Mouse (Mus musculus): ENCODE data around the gene Errfi1. TPM values are rescaled to one million over a fixed set of nuclear protein-coding genes. Genes with fewer than 3 reads are reported as not detected.
A peak's percentile ranks its signal among the peaks of the same experiment; 100 is the strongest.

Errfi1 gene
- polyA plus RNA-seq, 1 experiment = 83.1 TPM

DNA sequence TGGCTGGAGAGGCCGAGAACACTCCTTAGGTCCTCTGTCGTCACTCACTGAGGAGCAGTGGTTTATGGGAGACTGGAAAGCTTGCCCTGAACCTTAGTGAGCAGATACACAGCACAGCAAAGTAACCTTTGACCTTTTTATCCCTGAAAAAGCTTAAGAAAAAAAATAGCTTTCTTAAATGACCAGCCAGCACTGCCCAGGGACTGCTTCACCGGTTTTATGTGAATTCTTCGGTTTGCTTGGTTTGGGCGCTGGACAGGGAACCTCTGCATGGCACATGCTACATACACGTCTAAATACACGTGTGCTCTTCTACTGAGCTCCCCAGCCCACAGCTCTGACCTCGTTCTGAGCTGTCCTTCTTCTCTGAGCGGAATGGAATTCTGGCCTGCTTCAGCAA is 31.1 kb upstream of the Errfi1 start:
- H3K27ac ChIP-seq (ENCODE audit: insufficient read depth, low read length) = no peak overlapping the region
- peaks cover 3% of the 10 kb centered on the region; the same call in 1 of the 2 replicates for H3K4me1 ChIP-seq (ENCODE audit: control insufficient read depth, insufficient read depth, low read length)
- H3K4me3 ChIP-seq (ENCODE audit: insufficient read depth, low read length) = no peak overlapping the region
- TF ChIP-seq POLR2A (IDR thresholded peaks at IDR 0.05; ENCODE audit: low read depth, low read length) (no peak), CTCF (IDR thresholded peaks at IDR 0.05; ENCODE audit: borderline replicate concordance, insufficient read depth, low read length) (no peak)

DNA sequence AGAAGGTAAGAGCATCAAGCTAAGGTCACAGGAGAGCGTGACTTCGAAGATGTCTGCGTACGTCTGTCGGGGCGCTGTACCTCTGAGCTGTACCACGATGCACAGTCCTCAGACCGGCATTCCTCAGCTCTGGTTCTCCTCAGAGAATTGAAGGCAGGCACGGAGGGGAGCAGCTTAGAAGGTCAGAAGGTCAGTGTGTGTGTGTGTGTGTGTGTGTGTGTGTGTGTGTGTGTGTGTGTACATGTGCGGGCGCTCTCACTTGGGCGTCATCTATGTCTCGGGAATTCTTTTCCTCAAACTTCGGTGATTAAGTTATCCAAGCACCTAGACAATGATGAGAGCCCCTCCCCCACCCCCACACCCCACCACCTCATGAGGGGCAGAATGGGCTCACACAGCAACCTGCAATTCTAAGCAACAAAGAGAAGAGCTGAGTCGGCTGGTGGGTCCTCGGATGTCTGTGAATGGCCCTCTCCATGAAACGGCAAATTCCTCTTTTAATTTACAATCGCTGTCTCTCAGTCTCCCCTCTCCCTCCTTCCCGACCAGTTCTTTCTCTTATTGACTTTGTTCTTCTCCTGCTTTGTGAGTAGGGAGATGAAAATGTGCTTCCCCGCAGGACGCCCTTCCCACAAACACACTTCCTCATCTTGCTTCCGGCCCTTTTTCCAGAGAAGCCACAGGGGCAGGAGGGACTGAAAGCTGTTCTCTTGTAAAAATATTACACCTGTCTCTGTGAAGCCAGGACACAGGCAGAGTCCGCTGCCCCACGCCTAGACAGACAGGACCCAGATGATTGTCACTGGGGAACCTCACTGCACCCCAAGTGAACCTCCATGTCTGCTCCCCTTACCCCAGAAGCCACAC is 29.9 kb upstream of the Errfi1 start:
- no peak for TF ChIP-seq CTCF (IDR thresholded peaks at IDR 0.05; ENCODE audit: borderline replicate concordance, insufficient read depth, low read length)
- TF ChIP-seq POLR2A (IDR thresholded peaks at IDR 0.05; ENCODE audit: low read depth, low read length) = no peak
- Histone ChIP-seq H3K4me3 (ENCODE audit: insufficient read depth, low read length) (no peak overlapping the region), H3K27ac (ENCODE audit: insufficient read depth, low read length) (no peak overlapping the region), H3K4me1 (ENCODE audit: control insufficient read depth, insufficient read depth, low read length) (peaks cover 3% of the 10 kb centered on the region; the same call in 1 of the 2 replicates)

DNA sequence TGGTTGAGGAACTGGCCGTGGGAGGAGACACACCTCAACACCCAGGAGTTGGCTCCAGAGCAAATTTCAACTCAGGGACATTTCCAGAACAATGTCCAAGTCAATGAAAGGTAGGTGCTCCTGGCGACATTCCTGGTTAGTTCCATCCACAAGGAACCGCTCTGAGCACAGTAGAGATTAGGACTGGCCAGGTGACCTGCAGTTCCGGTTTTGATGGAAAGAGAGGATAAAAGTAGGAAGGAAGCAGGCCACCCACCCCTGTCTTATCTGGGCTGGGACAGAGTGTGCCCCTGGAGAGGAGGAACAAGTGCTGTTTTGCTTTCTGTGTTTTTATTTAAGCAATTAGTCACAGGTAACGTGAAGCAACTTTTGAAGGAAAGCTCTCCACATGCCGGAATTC is 28.8 kb upstream of the Errfi1 start:
- TF ChIP-seq POLR2A (IDR thresholded peaks at IDR 0.05; ENCODE audit: low read depth, low read length) (no peak), CTCF (IDR thresholded peaks at IDR 0.05; ENCODE audit: borderline replicate concordance, insufficient read depth, low read length) (no peak)
- Histone ChIP-seq H3K4me1 (ENCODE audit: control insufficient read depth, insufficient read depth, low read length) (no peaks in the 10 kb centered on the region), H3K27ac (ENCODE audit: insufficient read depth, low read length) (no peak overlapping the region), H3K4me3 (ENCODE audit: insufficient read depth, low read length) (no peak overlapping the region)

DNA sequence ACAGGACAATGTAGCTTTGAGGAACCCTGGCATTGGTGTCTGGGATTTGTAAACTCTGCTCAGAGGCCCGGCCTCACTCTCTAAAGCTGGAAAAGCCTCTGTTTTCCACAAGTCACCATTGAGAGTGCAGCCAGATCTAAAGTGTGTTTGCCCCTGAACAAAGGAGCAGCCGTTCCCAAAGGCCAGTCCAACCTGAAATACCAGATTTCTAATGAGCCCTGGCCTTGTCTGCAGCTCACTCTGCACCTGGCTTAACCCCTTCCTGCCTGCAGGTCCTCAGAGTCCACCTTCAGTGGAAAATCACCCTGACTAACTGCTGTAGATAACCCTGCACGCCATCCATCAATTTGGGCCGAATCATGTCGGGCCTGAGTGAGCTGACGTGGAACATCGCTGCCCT is 28.2 kb upstream of the Errfi1 start:
- Histone ChIP-seq H3K4me3 (ENCODE audit: insufficient read depth, low read length) (no peak overlapping the region), H3K4me1 (ENCODE audit: control insufficient read depth, insufficient read depth, low read length) (no peaks in the 10 kb centered on the region), H3K27ac (ENCODE audit: insufficient read depth, low read length) (no peak overlapping the region)
- TF ChIP-seq CTCF (IDR thresholded peaks at IDR 0.05; ENCODE audit: borderline replicate concordance, insufficient read depth, low read length) = no peak
- TF ChIP-seq POLR2A (IDR thresholded peaks at IDR 0.05; ENCODE audit: low read depth, low read length) = no peak

DNA sequence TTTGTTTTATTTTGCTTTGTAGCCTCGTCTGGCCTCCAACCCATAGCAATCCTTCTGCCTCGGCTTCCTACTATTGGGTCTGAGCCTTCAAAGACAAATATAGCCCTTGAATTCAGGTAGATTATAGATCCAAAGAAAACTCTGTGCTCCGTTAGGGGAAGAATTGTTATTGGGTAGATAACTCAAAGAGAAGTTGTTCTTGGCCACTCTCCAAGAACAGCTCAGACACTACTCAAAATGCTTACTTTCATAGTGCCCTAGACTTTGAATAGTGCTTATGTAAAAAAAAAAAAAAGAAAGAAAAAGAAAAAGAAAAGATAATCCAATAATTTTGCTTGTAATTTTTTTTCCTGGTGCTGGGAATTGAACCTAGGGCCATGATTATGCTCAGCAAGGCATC is 22.4 kb upstream of the Errfi1 start:
- H3K27ac ChIP-seq (ENCODE audit: insufficient read depth, low read length) = no peak overlapping the region
- 0 out of 2 replicates have a peak, but pooled peaks cover 2% of the 10 kb centered on the region for H3K4me1 ChIP-seq (ENCODE audit: control insufficient read depth, insufficient read depth, low read length)
- H3K4me3 ChIP-seq (ENCODE audit: insufficient read depth, low read length) = no peak overlapping the region
- no peak for TF ChIP-seq CTCF (IDR thresholded peaks at IDR 0.05; ENCODE audit: borderline replicate concordance, insufficient read depth, low read length)

DNA sequence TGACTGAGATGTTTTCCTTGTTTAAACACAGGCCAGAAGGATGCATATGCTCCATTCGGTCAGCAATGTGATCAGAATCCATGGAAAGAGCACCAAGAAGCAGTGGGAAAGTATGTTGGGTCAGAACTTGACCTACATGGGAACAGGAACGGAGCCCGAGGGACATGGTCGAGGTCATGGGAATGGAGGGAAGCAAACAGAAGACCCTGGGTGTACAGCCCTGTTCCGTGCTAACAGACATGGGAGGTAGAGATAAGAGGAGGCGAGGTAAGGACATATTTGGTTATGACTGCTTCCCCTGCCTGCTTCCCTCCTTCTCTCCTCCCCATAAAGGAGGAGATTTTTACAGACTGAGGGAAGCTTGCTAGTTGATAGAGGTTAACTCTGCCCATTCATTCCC is 21.8 kb upstream of the Errfi1 start:
- Histone ChIP-seq H3K27ac (ENCODE audit: insufficient read depth, low read length) (no peak overlapping the region), H3K4me1 (ENCODE audit: control insufficient read depth, insufficient read depth, low read length) (0 out of 2 replicates have a peak, but pooled peaks cover 2% of the 10 kb centered on the region)
- TF ChIP-seq POLR2A (IDR thresholded peaks at IDR 0.05; ENCODE audit: low read depth, low read length) = no peak
- TF ChIP-seq CTCF (IDR thresholded peaks at IDR 0.05; ENCODE audit: borderline replicate concordance, insufficient read depth, low read length) = no peak

DNA sequence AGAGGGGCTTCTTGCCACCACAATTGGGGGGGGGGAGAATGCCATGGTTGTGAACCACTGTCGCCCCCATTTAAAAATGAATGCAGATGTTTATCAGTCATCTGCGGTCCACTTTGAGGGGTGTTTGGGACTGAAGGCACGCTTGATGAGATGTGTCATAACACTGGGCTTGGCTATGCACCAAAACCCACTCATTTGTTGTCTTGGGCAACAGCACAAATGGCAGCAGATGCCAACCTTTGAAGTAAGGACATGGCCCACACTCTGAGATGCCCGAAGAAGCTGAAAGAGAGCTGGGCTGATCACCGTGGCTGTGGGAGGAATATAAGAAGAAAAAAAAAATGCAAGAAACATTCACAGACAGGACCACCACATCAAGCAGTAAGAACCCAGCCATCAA is 18.6 kb upstream of the Errfi1 start:
- TF ChIP-seq CTCF (IDR thresholded peaks at IDR 0.05; ENCODE audit: borderline replicate concordance, insufficient read depth, low read length) (no peak), POLR2A (IDR thresholded peaks at IDR 0.05; ENCODE audit: low read depth, low read length) (no peak)
- H3K4me3 ChIP-seq (ENCODE audit: insufficient read depth, low read length) = no peak overlapping the region
- H3K4me1 ChIP-seq (ENCODE audit: control insufficient read depth, insufficient read depth, low read length) = peaks cover 4% of the 10 kb centered on the region; the same call in 1 of the 2 replicates
- no peak overlapping the region for H3K27ac ChIP-seq (ENCODE audit: insufficient read depth, low read length)

More for the DNA sequence above, 21.8 kb upstream of the Errfi1 start:
- H3K4me3 ChIP-seq (ENCODE audit: insufficient read depth, low read length) = no peak overlapping the region

DNA sequence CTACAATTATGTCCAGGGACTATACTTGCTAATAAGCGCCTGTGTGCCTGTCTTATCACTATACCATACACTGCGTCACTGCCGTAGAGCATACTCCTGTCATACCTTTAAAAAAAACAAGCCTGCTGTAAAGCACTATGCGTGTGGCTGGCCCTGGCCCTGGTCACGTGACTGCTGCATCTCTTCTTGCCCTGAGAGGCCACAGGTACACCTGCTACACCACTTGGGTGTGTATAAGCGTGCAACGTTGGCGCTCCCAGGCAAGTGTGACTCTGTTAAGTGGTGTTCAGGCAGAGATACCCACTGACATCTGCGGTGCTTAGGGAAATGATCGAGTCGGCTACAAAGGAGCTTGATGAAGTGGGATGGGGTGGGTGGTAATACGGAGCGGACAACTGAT is 17.5 kb upstream of the Errfi1 start:
- TF ChIP-seq CTCF (IDR thresholded peaks at IDR 0.05; ENCODE audit: borderline replicate concordance, insufficient read depth, low read length) (no peak), POLR2A (IDR thresholded peaks at IDR 0.05; ENCODE audit: low read depth, low read length) (no peak)

DNA sequence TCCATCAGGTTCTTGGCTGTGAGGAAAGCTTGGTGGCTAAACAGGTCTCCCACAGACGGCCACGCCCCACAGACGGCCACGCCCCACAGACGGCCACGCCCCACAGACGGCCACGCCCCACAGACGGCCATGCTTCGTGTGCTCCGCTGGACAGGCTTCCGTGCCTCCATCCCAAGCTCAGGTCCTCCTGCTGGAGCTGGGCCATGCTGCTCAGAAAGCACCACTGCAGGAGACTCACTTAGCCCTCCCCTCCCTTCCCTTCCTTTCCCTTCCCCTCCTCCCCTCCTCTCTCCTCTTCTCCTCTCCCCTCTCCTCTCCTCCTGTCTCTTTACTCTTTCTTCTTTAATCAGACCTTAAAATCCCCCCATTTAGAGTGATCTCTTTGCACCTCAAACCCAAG is 16.8 kb upstream of the Errfi1 start:
- Histone ChIP-seq H3K4me3 (ENCODE audit: insufficient read depth, low read length) (no peak overlapping the region), H3K27ac (ENCODE audit: insufficient read depth, low read length) (peak overlapping the region; percentile 32), H3K4me1 (ENCODE audit: control insufficient read depth, insufficient read depth, low read length) (peaks cover 2% of the 10 kb centered on the region; the same call in 1 of the 2 replicates)
- no peak for TF ChIP-seq POLR2A (IDR thresholded peaks at IDR 0.05; ENCODE audit: low read depth, low read length)
- no peak for TF ChIP-seq CTCF (IDR thresholded peaks at IDR 0.05; ENCODE audit: borderline replicate concordance, insufficient read depth, low read length)

More for the DNA sequence above, 17.5 kb upstream of the Errfi1 start:
- no peak overlapping the region for H3K4me3 ChIP-seq (ENCODE audit: insufficient read depth, low read length)
- H3K4me1 ChIP-seq (ENCODE audit: control insufficient read depth, insufficient read depth, low read length) = peaks cover 2% of the 10 kb centered on the region; the same call in 1 of the 2 replicates
- no peak overlapping the region for H3K27ac ChIP-seq (ENCODE audit: insufficient read depth, low read length)

DNA sequence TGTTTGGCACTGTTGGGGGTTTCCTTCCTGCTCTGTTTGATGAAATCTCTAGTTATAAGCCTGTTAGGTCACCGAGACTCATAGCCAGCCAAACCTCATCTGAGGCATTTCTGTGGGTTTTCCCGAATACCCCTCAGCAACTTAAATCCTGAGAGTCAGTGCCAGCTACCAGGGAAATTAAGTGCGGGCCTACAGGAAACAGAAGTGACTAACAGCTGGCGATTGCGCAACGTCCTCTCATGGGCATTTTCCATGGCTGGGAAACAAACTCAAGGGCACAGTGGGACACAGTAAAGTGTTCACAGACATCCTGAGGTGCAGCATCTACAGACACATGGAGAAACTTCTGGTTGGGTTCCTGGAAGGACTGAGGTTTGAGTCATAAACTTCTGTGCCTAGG is 16.3 kb upstream of the Errfi1 start:
- Histone ChIP-seq H3K4me3 (ENCODE audit: insufficient read depth, low read length) (no peak overlapping the region), H3K27ac (ENCODE audit: insufficient read depth, low read length) (peak overlapping the region; percentile 32), H3K4me1 (ENCODE audit: control insufficient read depth, insufficient read depth, low read length) (peaks cover 2% of the 10 kb centered on the region; the same call in 1 of the 2 replicates)
- TF ChIP-seq POLR2A (IDR thresholded peaks at IDR 0.05; ENCODE audit: low read depth, low read length) (no peak), CTCF (IDR thresholded peaks at IDR 0.05; ENCODE audit: borderline replicate concordance, insufficient read depth, low read length) (no peak)
